Mouse (Mus musculus) urinary bladder, postnatal 36 days (tissue): ENCODE data around the gene Gpd1.
"Not testable (repeated sequence)": the region's sequence is repeated elsewhere in the genome, so short reads cannot be mapped to it uniquely, and the experiment has no call there.

ENCODE experiments used
- DNase-seq, 2 experiments: peaks; one replicate each; pipeline ENCODE4 v3.0.0; 2022; ENCODE audit warnings: low spot score in 2 of 2, mixed read lengths in 1 of 2

Gpd1 gene

GRCm38 (mm10) chr15:99701640-99701998 lies 15.7 kb upstream of the Gpd1 start:
- not testable (repeated sequence) for DNase-seq

GRCm38 (mm10) chr15:99701999-99702900 lies 15.1 kb upstream of the Gpd1 start, which contains the start of gene Smarcd1:
Smarcd1 (plus strand) TSS chr15:99702129.
- peak; percentile 89 to 94 for DNase-seq

- DNase-seq: no peak
These were observed 14.2 kb upstream of the Gpd1 start for GRCm38 (mm10) chr15:99703104-99703503.

- DNase-seq: no peak
These were observed 13.7 kb upstream of the Gpd1 start for GRCm38 (mm10) chr15:99703676-99704040.

- DNase-seq: no peak
These were observed 13.2 kb upstream of the Gpd1 start for GRCm38 (mm10) chr15:99704041-99704681.

- no peak for DNase-seq
These were observed 12.4 kb upstream of the Gpd1 start for GRCm38 (mm10) chr15:99704881-99705280.

GRCm38 (mm10) chr15:99705440-99706048 lies 11.8 kb upstream of the Gpd1 start, which contains the start of gene Gm17349:
Gm17349 (minus strand) TSS chr15:99705490.
- no peak for DNase-seq

GRCm38 (mm10) chr15:99708176-99708575 lies 9.1 kb upstream of the Gpd1 start:
- DNase-seq: no peak

- DNase-seq: no peak
These were observed 6.8 kb upstream of the Gpd1 start for GRCm38 (mm10) chr15:99710221-99711190.

- DNase-seq: no peak
These were observed 5.8 kb upstream of the Gpd1 start for GRCm38 (mm10) chr15:99711491-99711890.

GRCm38 (mm10) chr15:99712666-99713559 lies 4.4 kb upstream of the Gpd1 start:
- no peak for DNase-seq

GRCm38 (mm10) chr15:99713569-99713968 lies 3.7 kb upstream of the Gpd1 start:
- DNase-seq: no peak

- no peak for DNase-seq
These were observed 3.1 kb upstream of the Gpd1 start for GRCm38 (mm10) chr15:99714206-99714605.

- peak; percentile 56 to 62 for DNase-seq
These were observed 2.5 kb upstream of the Gpd1 start for GRCm38 (mm10) chr15:99714858-99715257.

- DNase-seq: no peak
These were observed 1.9 kb upstream of the Gpd1 start for GRCm38 (mm10) chr15:99715361-99715865.

- peak in 1 of 2 experiments; percentile 38 for DNase-seq
These were observed 1.2 kb upstream of the Gpd1 start for GRCm38 (mm10) chr15:99715982-99716746.

- no peak for DNase-seq
These were observed 501 bp upstream of the Gpd1 start for GRCm38 (mm10) chr15:99716814-99717213.

GRCm38 (mm10) chr15:99718461-99719021 lies 1.2 kb downstream of the Gpd1 start:
- DNase-seq: no peak

GRCm38 (mm10) chr15:99719865-99720264 lies 2.5 kb downstream of the Gpd1 start:
- DNase-seq: no peak
